Mouse (Mus musculus) stomach, postnatal 0 days (tissue): Measurements from ENCODE around the gene Nsun7. TPM values are rescaled to one million over a fixed set of nuclear protein-coding genes. Genes with fewer than 3 reads are reported as not detected.

ENCODE experiments used
- ATAC-seq: fragments of 200-750 bp; cut with Nextera tagmentation; 2 replicates; pipeline ENCODE4 v1.8.0; 2017; ENCODE audit not compliant: low FRiP score, low TSS enrichment
- DNase-seq: peaks from one replicate; pipeline ENCODE4 v3.0.0-alpha.2; 2016; ENCODE audit warnings: low spot score
- H3K27ac ChIP-seq: fragments of 300-500 bp; sonication (generic); replicated peaks from 2 replicates; pipeline ENCODE4 v1.5.1; 2014; ENCODE audit warnings: mild to moderate bottlenecking, control low read depth
- H3K27me3 ChIP-seq: fragments of 300-500 bp; sonication (generic); 2 replicates; pipeline ENCODE4 v1.6.1; 2014; ENCODE audit warnings: low read length; ENCODE audit not compliant: control insufficient read depth, insufficient read depth
- H3K36me3 ChIP-seq: fragments of 300-500 bp; sonication (generic); 2 replicates; pipeline ENCODE4 v1.6.1; 2014; ENCODE audit warnings: low read length, mixed read lengths; ENCODE audit not compliant: control insufficient read depth, insufficient read depth
- H3K4me1 ChIP-seq: fragments of 300-500 bp; sonication (generic); replicated peaks from 2 replicates; pipeline ENCODE4 v1.6.1; 2014; ENCODE audit warnings: antibody characterized with exemption; ENCODE audit not compliant: control insufficient read depth, insufficient read depth
- H3K4me2 ChIP-seq: fragments of 300-500 bp; sonication (generic); replicated peaks from 2 replicates; pipeline ENCODE4 v1.6.1; 2014; ENCODE audit warnings: low read depth, mild to moderate bottlenecking, control low read depth, moderate library complexity
- H3K4me3 ChIP-seq: fragments of 300-500 bp; sonication (generic); 2 replicates; pipeline ENCODE4 v1.5.1; 2014; ENCODE audit warnings: low read depth, low read length, control low read depth
- H3K9ac ChIP-seq: fragments of 300-500 bp; sonication (generic); 2 replicates; pipeline ENCODE4 v1.6.1; 2014; ENCODE audit warnings: mild to moderate bottlenecking, low read length, control low read depth, mixed read lengths
- H3K9me3 ChIP-seq: fragments of 300-500 bp; sonication (generic); 2 replicates; pipeline ENCODE4 v1.6.1; 2016; ENCODE audit warnings: low read length; ENCODE audit not compliant: control insufficient read depth
- CTCF ChIP-seq: IDR thresholded peaks from 2 replicates; pipeline ENCODE4 v1.5.1; 2016; ENCODE audit warnings: antibody characterized with exemption, low read depth, mild to moderate bottlenecking, moderate library complexity
- EP300 ChIP-seq: optimal IDR thresholded peaks from 2 replicates; pipeline ENCODE3; 2016; ENCODE audit warnings: antibody characterized with exemption
- WGBS: fragments of 180-500 bp; shearing (Covaris S2); extraction: QIAGEN DNeasy Blood & Tissue Kit; methylation state at CpG from one replicate; pipeline ENCODE4 v1.1.7; 2014; 5-methylcytosine and 5-hydroxymethylcytosine counted together
- polyA plus RNA-seq: library from polyadenylated mRNA; unstranded; fragments of >200 nt; fragmentation: Nextera tagmentation; extraction: Ambion mirVana; gene quantifications from 2 replicates; pipeline ENCODE4 v1.2.1, GENCODE M21; 2015

The Nsun7 gene
- polyA plus RNA-seq, 1 experiment from 2014 or later: 0.06 TPM

DNA sequence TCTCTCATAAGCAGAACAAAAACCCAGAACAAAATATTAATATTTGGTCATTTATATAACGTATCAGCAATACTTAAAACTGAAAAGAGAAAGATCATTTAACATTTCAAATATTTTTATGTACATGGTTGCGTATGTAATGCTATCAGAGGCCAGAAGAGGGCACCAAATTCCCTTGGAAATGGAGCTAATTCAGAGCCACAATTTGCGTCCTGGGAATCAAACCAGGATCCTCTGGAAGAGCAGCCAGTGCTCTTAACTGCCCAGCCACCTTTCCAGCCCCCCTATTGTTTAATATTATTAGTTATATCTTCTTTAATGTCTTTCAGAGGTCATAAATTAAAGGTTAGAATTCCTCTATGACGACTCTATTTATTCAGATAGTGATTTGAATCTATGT lies 3.7 kb downstream of the Nsun7 start:
- Histone ChIP-seq H3K9ac (no peak overlapping the region), H3K27ac (no peak overlapping the region), H3K4me2 (no peak overlapping the region), H3K36me3 (no peaks in the 10 kb centered on the region), H3K9me3 (no peaks in the 10 kb centered on the region), H3K27me3 (no peaks in the 10 kb centered on the region), H3K4me3 (no peak overlapping the region), H3K4me1 (no peaks in the 10 kb centered on the region)
- WGBS: 39% methylated on average over 4 of the region's 4 CpGs
- ATAC-seq (no peak), DNase-seq (peak; percentile 44)
- TF ChIP-seq CTCF: peak; percentile 81
- no peak for TF ChIP-seq EP300

DNA sequence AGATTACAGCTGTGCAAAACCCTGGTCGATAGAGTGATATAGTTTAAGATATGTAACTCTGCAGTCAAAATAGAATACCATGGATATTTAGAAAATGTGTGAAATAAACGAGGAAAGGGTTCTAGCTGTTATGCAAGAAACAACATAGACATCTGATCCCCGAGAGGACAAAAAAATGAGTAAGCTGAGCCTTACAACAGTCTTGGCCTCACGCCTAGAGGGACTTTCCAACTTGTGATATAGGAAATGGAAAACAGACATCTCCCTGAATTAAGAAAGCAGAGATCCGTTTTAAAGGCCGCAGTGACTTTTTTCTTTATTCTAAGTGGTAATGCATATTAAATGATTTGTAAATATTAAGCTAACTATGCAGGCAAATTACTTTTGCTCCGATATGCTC lies 9.9 kb downstream of the Nsun7 start:
- Histone ChIP-seq H3K4me3 (no peak overlapping the region), H3K4me1 (no peaks in the 10 kb centered on the region), H3K27ac (no peak overlapping the region), H3K36me3 (no peaks in the 10 kb centered on the region), H3K4me2 (no peak overlapping the region), H3K9me3 (no peaks in the 10 kb centered on the region), H3K27me3 (no peaks in the 10 kb centered on the region), H3K9ac (no peak overlapping the region)
- no peak for ATAC-seq
- 58% methylated on average over 7 of the region's 7 CpGs for WGBS
- no peak for TF ChIP-seq EP300
- no peak for TF ChIP-seq CTCF
- DNase-seq: no peak

DNA sequence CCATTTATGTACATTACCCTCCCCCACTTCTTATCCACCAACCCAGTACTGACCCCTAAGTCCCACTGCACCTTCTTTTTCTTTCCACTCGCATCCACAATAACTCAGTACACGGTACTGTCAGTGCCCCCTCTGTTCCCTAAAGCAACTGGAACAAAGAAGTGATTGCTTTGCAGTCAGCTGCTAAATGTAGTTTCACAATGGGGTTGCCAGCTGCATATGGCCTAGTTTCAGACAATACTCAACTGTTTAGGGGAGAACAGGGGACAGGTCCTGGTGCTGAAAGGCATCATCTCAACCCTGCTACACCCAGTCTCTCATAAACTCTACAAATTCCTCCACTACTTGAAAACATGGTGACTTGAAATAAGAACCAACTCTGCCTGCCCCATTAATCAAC lies 11.4 kb downstream of the Nsun7 start:
- Histone ChIP-seq H3K4me2 (no peak overlapping the region), H3K36me3 (no peaks in the 10 kb centered on the region), H3K27ac (no peak overlapping the region), H3K4me3 (no peak overlapping the region), H3K27me3 (no peaks in the 10 kb centered on the region), H3K9ac (no peak overlapping the region), H3K9me3 (no peaks in the 10 kb centered on the region), H3K4me1 (no peaks in the 10 kb centered on the region)
- 83% methylated on average over 2 of the region's 2 CpGs for WGBS
- DNase-seq (no peak), ATAC-seq (no peak)
- no peak for TF ChIP-seq EP300
- TF ChIP-seq CTCF: no peak

DNA sequence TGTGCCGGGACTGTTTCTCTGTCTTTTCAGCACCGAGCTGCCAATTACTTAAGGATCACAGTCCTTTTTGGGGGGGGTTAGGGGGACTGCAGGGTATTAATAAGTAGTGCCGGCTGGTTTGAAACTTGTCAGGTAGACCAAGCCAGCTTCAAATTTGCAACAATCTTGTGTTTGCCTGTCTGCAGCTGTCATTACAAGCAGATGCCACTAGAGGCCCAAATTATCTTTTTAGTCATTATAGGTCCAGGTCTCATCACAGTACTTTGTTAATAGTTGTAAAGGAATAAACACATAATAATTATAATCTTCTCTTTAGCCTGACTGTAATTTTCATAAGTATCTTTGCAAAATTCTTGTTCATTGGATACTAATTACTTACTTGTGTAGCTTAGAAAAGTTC lies 14.7 kb downstream of the Nsun7 start:
- 63% methylated on average over 3 of the region's 3 CpGs for WGBS
- H3K27me3 ChIP-seq: no peaks in the 10 kb centered on the region
- ATAC-seq: no peak

DNA sequence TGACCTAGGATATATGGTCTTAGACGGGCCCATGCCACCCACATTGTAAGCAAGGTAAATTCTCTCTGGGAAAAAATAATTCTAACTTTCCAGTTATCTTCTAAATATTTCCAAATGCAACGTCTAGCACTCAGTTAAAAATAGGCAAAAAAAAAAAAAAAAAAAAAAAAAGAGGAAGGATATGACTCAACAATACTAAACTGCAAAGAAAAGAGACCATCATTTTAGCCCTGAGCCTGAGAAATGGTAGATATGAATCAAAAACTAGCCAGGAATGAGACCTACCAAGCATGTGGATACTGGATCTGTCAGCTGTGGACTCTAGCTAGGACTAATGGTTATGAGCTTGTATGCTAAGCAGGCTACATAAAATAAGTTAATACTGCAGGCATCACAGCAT lies 20.0 kb downstream of the Nsun7 start:
- no peak for ATAC-seq
- Histone ChIP-seq H3K27me3 (no peaks in the 10 kb centered on the region), H3K4me2 (no peak overlapping the region), H3K4me1 (no peaks in the 10 kb centered on the region), H3K9me3 (no peaks in the 10 kb centered on the region), H3K4me3 (no peak overlapping the region), H3K27ac (no peak overlapping the region), H3K36me3 (no peaks in the 10 kb centered on the region), H3K9ac (no peak overlapping the region)
- 72% methylated on average over 2 of the region's 2 CpGs for WGBS
- TF ChIP-seq CTCF: no peak
- no peak for TF ChIP-seq EP300
- no peak for DNase-seq

More for the DNA sequence above, 14.7 kb downstream of the Nsun7 start:
- Histone ChIP-seq H3K4me1 (no peaks in the 10 kb centered on the region), H3K9ac (no peak overlapping the region), H3K36me3 (no peaks in the 10 kb centered on the region), H3K27ac (no peak overlapping the region), H3K9me3 (no peaks in the 10 kb centered on the region), H3K4me2 (no peak overlapping the region), H3K4me3 (no peak overlapping the region)
- TF ChIP-seq EP300 (no peak), CTCF (peak; percentile 54)
- no peak for DNase-seq

DNA sequence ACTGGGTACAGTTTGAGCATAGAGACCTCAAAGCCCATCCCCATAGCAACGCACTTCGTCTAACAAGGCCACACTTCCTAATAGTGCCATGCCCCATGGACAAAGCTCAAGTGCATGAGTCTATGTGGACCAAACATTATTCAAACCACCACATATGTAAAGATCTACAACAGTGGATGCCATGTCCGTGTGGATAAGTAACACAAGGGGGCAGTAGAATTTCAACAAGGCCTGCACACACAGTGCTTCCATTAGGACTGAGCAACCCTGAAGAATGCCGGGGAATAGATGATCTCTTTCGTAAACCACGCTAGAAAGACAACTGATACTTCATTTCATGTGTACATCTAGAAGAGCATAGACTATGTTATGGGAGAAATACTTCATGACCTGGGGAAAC lies 21.0 kb downstream of the Nsun7 start:
- Histone ChIP-seq H3K9me3 (no peaks in the 10 kb centered on the region), H3K4me3 (no peak overlapping the region), H3K4me2 (no peak overlapping the region), H3K4me1 (no peaks in the 10 kb centered on the region), H3K9ac (no peak overlapping the region), H3K36me3 (no peaks in the 10 kb centered on the region), H3K27ac (no peak overlapping the region), H3K27me3 (no peaks in the 10 kb centered on the region)
- WGBS: 78% methylated on average over 6 of the region's 6 CpGs
- DNase-seq (no peak), ATAC-seq (no peak)
- TF ChIP-seq EP300 (no peak), CTCF (peak; percentile 43)
